Mouse (Mus musculus): ENCODE results near the gene Doxl2. TPM values are rescaled to one million over a fixed set of nuclear protein-coding genes. Genes with fewer than 3 reads are reported as not detected.
"Not testable (repeated sequence)": the region's sequence is repeated elsewhere in the genome, so short reads cannot be mapped to it uniquely, and the experiment has no call there.

The Doxl2 gene
- polyA plus RNA-seq (2017; shearing (Covaris generic)) = under 1 TPM in 1 of 2 experiments, not detected in 1; 0.79 TPM

DNA sequence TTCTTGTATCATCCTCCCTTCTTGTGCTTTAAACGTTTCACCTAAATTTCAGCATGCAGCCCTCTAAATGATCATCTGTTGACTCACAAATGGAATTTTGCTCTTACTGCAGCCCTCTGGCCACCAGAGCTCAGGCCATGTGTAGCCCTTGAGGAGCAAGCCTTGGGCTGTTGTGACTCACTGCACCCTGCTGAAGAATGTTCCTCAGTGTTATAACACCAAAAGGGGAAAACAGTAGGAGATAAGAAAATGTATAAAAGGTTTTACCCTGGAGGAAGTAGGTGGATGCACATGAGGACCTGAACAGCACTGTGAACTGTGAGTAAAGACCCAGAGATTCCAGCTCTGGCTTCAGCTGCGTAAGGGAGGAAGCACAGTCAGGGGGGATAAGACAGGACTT, at the start of gene Doxl2:
Gene Doxl2, plus strand, starts transcription at position 301 of the 400 bp plus-strand sequence.
- ATAC-seq = no peak

- ATAC-seq = no peak
These were observed 45.2 kb upstream of the Doxl2 start, which contains the start of gene 1600015I10Rik for GRCm38 (mm10) chr6:48929595-48929994. Gene 1600015I10Rik, plus strand, starts transcription at chr6:48929895.

DNA sequence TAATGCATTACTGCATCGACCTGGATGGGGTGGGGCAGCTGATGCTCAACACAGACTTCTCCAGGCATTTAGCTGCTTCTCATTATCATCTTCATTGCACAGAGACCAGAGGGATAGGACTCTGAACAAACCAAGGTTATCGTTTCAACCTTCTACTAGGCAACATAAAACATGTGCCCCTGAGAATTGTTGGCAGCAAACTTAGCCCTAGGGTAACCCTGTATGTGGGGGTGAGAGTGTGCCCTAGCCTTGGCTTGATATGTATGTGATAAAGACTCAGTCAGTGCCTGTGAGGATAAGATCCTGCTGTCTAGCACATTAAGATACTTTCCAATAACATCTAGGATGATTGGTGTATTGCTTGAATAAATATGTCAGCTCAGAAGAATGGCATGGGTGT, 25.2 kb upstream of the Doxl2 start:
- ATAC-seq = no peak

GRCm38 (mm10) chr6:48950676-48951075, 24.1 kb upstream of the Doxl2 start:
- ATAC-seq = no peak

- ATAC-seq = no peak
These were observed 23.1 kb upstream of the Doxl2 start for GRCm38 (mm10) chr6:48951630-48952029.

DNA sequence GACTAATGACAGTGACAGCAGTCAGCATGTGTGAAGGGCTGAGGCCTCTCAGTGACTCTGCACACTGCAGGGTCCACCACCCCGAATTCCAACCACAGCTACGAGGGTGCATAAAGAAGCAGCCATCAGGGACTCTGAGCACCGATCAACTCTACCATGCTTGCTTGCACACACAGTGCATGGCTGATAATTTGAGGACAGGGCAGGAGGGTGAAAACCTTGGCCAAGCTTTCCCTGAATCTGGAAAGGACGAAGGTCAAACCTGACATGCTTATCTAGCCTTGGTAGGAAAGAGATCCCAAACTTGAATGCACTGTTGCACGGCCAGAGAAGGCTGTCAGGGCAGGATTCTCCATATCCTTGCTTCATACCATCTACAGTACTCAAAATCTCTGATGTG, 21.5 kb upstream of the Doxl2 start:
- no peak for ATAC-seq

GRCm38 (mm10) chr6:48954211-48954610, 20.6 kb upstream of the Doxl2 start:
- no peak for ATAC-seq

DNA sequence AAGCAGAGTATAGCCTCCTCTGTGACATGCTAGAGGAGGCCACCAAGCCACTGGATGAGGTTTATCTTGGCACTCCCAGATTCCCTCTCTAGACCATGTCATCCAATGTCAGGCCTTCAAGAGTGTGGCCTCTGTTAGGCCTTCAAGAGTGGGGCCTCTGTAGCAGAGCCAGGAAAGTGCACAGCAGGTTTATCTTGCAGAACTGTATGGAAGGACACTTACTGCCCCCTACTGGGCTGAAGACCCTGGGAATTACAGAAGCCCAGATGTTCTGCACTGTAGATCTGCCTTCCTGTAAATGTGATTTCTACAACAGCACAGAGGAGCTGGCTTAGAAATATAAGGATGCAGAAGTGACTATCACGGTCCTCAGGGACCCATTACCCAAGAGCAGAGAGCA, 19.8 kb upstream of the Doxl2 start:
- ATAC-seq = no peak

DNA sequence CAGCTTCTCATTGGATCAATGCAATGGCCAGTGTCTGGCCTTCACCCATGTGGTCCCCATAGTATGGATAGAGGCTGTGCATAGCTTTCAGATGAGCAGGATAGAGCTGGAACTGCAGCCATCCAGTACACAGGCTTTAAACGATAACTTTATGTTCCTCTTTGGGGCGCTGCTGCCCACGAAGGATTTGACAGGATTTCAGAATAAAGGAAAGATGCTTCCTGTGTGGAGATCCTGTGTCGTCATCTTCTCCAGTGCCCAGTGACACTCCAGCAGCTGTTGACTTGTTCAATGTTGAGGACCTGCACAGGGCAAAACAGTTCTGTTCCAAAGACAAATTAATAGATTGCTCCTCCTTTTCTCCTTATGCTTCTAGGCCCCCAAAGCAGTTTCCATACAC, 18.0 kb upstream of the Doxl2 start:
- no peak for ATAC-seq

DNA sequence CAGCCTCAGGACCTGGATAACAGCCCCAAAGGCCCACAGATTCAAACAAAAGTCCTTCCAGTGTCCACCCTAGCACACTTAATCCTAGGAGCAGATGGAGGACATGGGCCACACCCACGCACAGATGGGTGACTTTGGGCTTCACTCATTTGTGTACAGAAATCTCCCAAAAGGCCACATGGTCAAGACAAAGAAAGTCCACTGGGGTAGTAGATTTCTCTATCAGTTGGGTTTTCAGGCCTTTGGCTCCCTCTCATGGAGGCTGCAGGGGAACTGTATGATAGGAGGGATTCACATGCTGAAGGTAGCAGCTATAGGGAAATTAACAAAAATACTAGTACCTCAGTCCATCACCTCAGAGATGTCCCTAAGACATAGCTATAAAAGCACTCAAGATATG, 16.7 kb upstream of the Doxl2 start:
- ATAC-seq = no peak

- ATAC-seq = not testable (repeated sequence)
These were observed 15.6 kb upstream of the Doxl2 start for GRCm38 (mm10) chr6:48959151-48959550.

- not testable (repeated sequence) for ATAC-seq
These were observed 8.1 kb upstream of the Doxl2 start for GRCm38 (mm10) chr6:48966696-48967095.

DNA sequence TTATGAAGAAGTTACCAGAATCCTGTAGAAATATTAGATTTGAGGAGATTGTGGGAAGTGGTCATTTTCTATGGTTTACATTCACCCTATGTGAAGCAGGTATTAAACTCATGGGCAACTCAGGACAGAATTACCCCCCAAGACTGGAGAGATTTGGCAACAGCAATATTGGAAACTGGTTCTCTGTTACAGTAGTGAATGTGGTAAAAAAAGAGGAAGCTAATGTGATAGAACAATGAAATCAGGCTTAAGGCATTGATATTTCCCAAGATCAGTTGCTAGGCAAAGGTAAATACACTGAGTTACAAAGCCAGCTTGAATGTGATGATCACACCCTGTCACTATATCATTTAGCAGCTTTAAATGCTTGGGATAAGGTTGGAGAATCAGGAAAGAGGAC, 6.9 kb upstream of the Doxl2 start:
- no peak for ATAC-seq

DNA sequence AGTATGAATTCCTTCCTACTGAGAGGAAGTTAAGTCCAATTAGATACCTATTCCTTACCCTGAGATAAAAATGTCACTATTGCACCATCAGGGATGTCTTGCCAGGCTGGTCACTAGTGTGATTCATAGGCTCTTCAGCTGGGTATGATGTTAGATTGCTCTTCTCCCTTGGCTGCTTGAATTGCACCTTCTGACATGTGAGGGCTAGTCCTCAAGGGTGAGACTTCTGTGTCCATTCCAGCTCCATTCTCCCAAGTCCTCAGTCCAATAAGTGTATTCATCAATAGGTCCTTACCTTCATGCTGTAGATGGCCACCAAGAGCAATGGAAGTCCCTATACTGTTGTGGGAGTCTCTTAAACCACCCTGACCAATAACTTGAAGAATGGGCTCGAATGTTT, 4.9 kb downstream of the Doxl2 start:
- no peak for ATAC-seq

- ATAC-seq = no peak
These were observed 7.5 kb downstream of the Doxl2 start for GRCm38 (mm10) chr6:48982305-48982704.

- ATAC-seq = no peak
These were observed 11.8 kb downstream of the Doxl2 start, which contains the start of gene Svs1 for GRCm38 (mm10) chr6:48986444-48986990. Gene Svs1, plus strand, starts transcription at chr6:48986861.

GRCm38 (mm10) chr6:48989971-48990370, 15.2 kb downstream of the Doxl2 start:
- no peak for ATAC-seq

- ATAC-seq = no peak
These were observed 17.2 kb downstream of the Doxl2 start for GRCm38 (mm10) chr6:48991991-48992390.

- ATAC-seq = no peak
These were observed 23.4 kb downstream of the Doxl2 start for GRCm38 (mm10) chr6:48998186-48998585.

GRCm38 (mm10) chr6:48998796-48999195, 24.0 kb downstream of the Doxl2 start:
- no peak for ATAC-seq

DNA sequence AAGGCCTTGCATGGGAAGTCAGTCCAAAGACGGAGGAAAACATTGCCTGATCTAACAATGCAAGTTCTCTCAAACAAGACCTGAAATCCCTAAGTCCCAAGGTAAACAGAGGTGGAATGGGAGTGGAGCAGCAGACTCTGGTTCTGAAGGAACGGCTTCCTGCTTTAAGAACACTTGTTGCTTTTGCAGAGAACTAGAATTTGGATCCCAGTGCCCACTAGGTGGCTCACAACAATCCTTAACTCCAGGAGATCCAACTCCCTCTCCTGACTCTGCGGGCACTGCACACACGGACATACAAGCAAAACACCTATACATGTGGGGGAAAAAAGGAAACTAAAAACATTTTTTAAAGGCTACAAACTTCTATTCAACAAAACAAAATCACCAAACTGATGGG, 28.6 kb downstream of the Doxl2 start:
- ATAC-seq = no peak

DNA sequence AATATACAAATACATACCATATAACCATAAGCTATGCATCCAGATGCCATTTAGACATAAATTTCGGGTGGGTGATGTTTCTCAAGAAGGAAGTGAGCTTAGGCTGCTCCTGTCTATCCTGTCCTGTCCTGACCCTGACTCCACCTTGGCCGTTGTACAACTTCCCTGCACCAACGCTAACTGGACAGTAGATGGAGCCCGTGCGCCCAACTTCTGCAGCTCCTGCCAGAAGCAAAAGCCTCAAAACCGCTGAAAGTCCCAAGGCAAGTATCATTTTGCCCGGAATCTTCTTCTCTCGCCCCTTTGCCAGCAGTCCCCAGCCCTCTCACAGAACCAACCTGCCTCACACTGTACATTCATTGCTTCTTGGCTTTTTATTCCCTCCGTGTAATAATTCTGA, 33.2 kb downstream of the Doxl2 start:
- ATAC-seq = peak; percentile 76

- ATAC-seq = no peak
These were observed 33.8 kb downstream of the Doxl2 start for GRCm38 (mm10) chr6:49008420-49009160.

DNA sequence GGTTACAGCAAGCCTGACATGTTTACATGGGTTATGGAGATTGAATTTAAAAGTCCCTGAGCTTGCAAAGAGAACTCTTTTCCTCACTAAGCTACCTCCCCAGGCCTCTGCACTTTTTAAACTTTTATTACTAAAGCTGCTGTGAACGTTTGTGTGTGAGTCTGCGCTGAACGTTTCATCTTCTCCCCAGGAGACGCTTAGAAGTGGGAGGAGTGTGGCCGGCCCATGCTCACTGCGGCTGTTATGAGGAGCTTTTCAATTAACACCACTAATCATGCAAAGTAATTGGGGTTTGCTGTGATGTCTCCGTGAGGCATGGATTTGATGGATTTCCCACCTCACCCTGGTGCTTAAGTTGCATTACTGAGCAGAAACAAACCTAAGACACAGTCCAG, 34.4 kb downstream of the Doxl2 start:
- no peak for ATAC-seq
